Mouse (Mus musculus) heart, embryonic 16.5 days (tissue): ENCODE measurements around the gene Kalrn. TPM values are rescaled to one million over a fixed set of nuclear protein-coding genes. Genes with fewer than 3 reads are reported as not detected.
"Not testable (repeated sequence)": the region's sequence is repeated elsewhere in the genome, so short reads cannot be mapped to it uniquely, and the experiment has no call there.

ENCODE experiments used
- ATAC-seq: fragments of 200-750 bp; cut with Nextera tagmentation; replicated peaks from 2 replicates; pipeline ENCODE4 v1.8.0; 2017; ENCODE audit warnings: moderate number of reproducible peaks; ENCODE audit not compliant: insufficient read depth, low FRiP score; ENCODE audit errors: extremely low read depth
- H3K27ac ChIP-seq: fragments of 300-500 bp; sonication (generic); 2 replicates; pipeline ENCODE4 v1.5.1; 2014; ENCODE audit warnings: mild to moderate bottlenecking, low read length, control low read depth, moderate library complexity
- H3K27me3 ChIP-seq: fragments of 300-500 bp; sonication (generic); 2 replicates; pipeline ENCODE4 v1.6.1; 2014; ENCODE audit warnings: low read length, mixed read lengths; ENCODE audit not compliant: control insufficient read depth, insufficient read depth
- H3K36me3 ChIP-seq: fragments of 300-500 bp; sonication (generic); 2 replicates; pipeline ENCODE4 v1.6.1; 2014; ENCODE audit not compliant: control insufficient read depth, insufficient read depth
- H3K4me1 ChIP-seq: fragments of 300-500 bp; sonication (generic); 2 replicates; pipeline ENCODE4 v1.6.1; 2014; ENCODE audit warnings: low read length, mixed read lengths; ENCODE audit not compliant: control insufficient read depth, insufficient read depth
- H3K4me2 ChIP-seq: fragments of 300-500 bp; sonication (generic); 2 replicates; pipeline ENCODE4 v1.6.1; 2014; ENCODE audit warnings: low read depth, mild to moderate bottlenecking, control low read depth, low read length
- H3K4me3 ChIP-seq: fragments of 300-500 bp; sonication (generic); 2 replicates; pipeline ENCODE4 v1.5.1; 2014; ENCODE audit warnings: mild to moderate bottlenecking, control low read depth, low read length
- H3K9ac ChIP-seq: fragments of 300-500 bp; sonication (generic); 2 replicates; pipeline ENCODE4 v1.6.1; 2014; ENCODE audit warnings: low read length, control low read depth
- H3K9me3 ChIP-seq: fragments of 300-500 bp; sonication (generic); replicated peaks from 2 replicates; pipeline ENCODE4 v1.6.1; 2016; ENCODE audit warnings: low read length; ENCODE audit not compliant: control insufficient read depth
- WGBS: fragments of 180-500 bp; shearing (Covaris S2); extraction: QIAGEN DNeasy Blood & Tissue Kit; methylation state at CpG from one replicate; pipeline ENCODE4 v1.1.7; 2014; 5-methylcytosine and 5-hydroxymethylcytosine counted together
- polyA plus RNA-seq: library from polyadenylated mRNA; unstranded; fragments of >200 nt; fragmentation: Nextera tagmentation; extraction: Ambion mirVana; gene quantifications from 2 replicates; pipeline ENCODE4 v1.2.1, GENCODE M21; 2015

Kalrn gene
- polyA plus RNA-seq, 1 experiment from 2014 or later, result 30.2 TPM

- Histone ChIP-seq H3K9ac (no peak overlapping the region), H3K4me2 (no peak overlapping the region), H3K36me3 (no peaks in the 10 kb centered on the region), H3K9me3 (no peaks in the 10 kb centered on the region), H3K4me1 (no peaks in the 10 kb centered on the region), H3K27ac (no peak overlapping the region), H3K27me3 (no peaks in the 10 kb centered on the region), H3K4me3 (no peak overlapping the region)
- no peak for ATAC-seq
- 75% methylated on average over 4 of the region's 4 CpGs for WGBS
These were observed 267.7 kb downstream of the Kalrn start for GRCm38 (mm10) chr16:34305586-34305985.

- 46% methylated on average over 4 of the region's 4 CpGs for WGBS
- H3K27ac ChIP-seq, H3K4me1 ChIP-seq, ATAC-seq, H3K4me3 ChIP-seq, H3K9me3 ChIP-seq, H3K27me3 ChIP-seq, H3K4me2 ChIP-seq, H3K36me3 ChIP-seq, H3K9ac ChIP-seq: not testable (repeated sequence)
These were observed 269.5 kb downstream of the Kalrn start for GRCm38 (mm10) chr16:34303818-34304217.

- Histone ChIP-seq H3K27ac (no peak overlapping the region), H3K9ac (no peak overlapping the region), H3K36me3 (no peaks in the 10 kb centered on the region), H3K9me3 (no peaks in the 10 kb centered on the region), H3K27me3 (no peaks in the 10 kb centered on the region), H3K4me3 (no peak overlapping the region), H3K4me1 (no peaks in the 10 kb centered on the region), H3K4me2 (no peak overlapping the region)
- 88% methylated on average over 1 of the region's 1 CpGs for WGBS
- no peak for ATAC-seq
These were observed 270.8 kb downstream of the Kalrn start for GRCm38 (mm10) chr16:34302503-34302902.

GRCm38 (mm10) chr16:34302063-34302462, 271.3 kb downstream of the Kalrn start:
- H3K27me3 ChIP-seq, result no peaks in the 10 kb centered on the region
- H3K4me3 ChIP-seq, result no peak overlapping the region
- no peaks in the 10 kb centered on the region for H3K9me3 ChIP-seq
- H3K36me3 ChIP-seq, result no peaks in the 10 kb centered on the region
- H3K27ac ChIP-seq, result no peak overlapping the region
- no peak overlapping the region for H3K9ac ChIP-seq
- WGBS, result 91% methylated on average over 1 of the region's 1 CpGs
- ATAC-seq, result no peak
- no peak overlapping the region for H3K4me2 ChIP-seq
- no peaks in the 10 kb centered on the region for H3K4me1 ChIP-seq

- H3K4me3 ChIP-seq, result no peak overlapping the region
- H3K9ac ChIP-seq, result no peak overlapping the region
- H3K36me3 ChIP-seq, result no peaks in the 10 kb centered on the region
- H3K9me3 ChIP-seq, result no peaks in the 10 kb centered on the region
- H3K4me1 ChIP-seq, result no peaks in the 10 kb centered on the region
- no peaks in the 10 kb centered on the region for H3K27me3 ChIP-seq
- no peak overlapping the region for H3K4me2 ChIP-seq
- ATAC-seq, result no peak
- WGBS, result 81% methylated on average over 2 of the region's 2 CpGs
- H3K27ac ChIP-seq, result no peak overlapping the region
These were observed 274.1 kb downstream of the Kalrn start for GRCm38 (mm10) chr16:34299226-34299625.

- H3K27ac ChIP-seq, result no peak overlapping the region
- ATAC-seq, result no peak
These were observed 275.2 kb downstream of the Kalrn start for GRCm38 (mm10) chr16:34297911-34298682.

GRCm38 (mm10) chr16:34294568-34294967, 278.8 kb downstream of the Kalrn start:
- no peaks in the 10 kb centered on the region for H3K36me3 ChIP-seq
- H3K9me3 ChIP-seq, result no peaks in the 10 kb centered on the region
- WGBS, result 79% methylated on average over 6 of the region's 6 CpGs
- H3K9ac ChIP-seq, result no peak overlapping the region
- no peaks in the 10 kb centered on the region for H3K27me3 ChIP-seq
- H3K4me3 ChIP-seq, result no peak overlapping the region
- H3K4me2 ChIP-seq, result no peak overlapping the region
- H3K4me1 ChIP-seq, result no peaks in the 10 kb centered on the region
- ATAC-seq, result no peak
- H3K27ac ChIP-seq, result no peak overlapping the region

More at GRCm38 (mm10) chr16:34297911-34298682, 275.2 kb downstream of the Kalrn start:
- no peaks in the 10 kb centered on the region for H3K27me3 ChIP-seq
- WGBS, result 86% methylated on average over 5 of the region's 5 CpGs
- no peaks in the 10 kb centered on the region for H3K36me3 ChIP-seq
- H3K9me3 ChIP-seq, result no peaks in the 10 kb centered on the region
- no peak overlapping the region for H3K4me3 ChIP-seq
- H3K4me2 ChIP-seq, result no peak overlapping the region
- H3K9ac ChIP-seq, result no peak overlapping the region
- H3K4me1 ChIP-seq, result no peaks in the 10 kb centered on the region

GRCm38 (mm10) chr16:34293675-34294074, 279.7 kb downstream of the Kalrn start:
- no peak overlapping the region for H3K4me3 ChIP-seq
- no peak overlapping the region for H3K27ac ChIP-seq
- WGBS, result 77% methylated on average over 2 of the region's 2 CpGs
- H3K9me3 ChIP-seq, result no peaks in the 10 kb centered on the region
- no peak overlapping the region for H3K4me2 ChIP-seq
- no peaks in the 10 kb centered on the region for H3K36me3 ChIP-seq
- H3K27me3 ChIP-seq, result no peaks in the 10 kb centered on the region
- ATAC-seq, result no peak
- 0 out of 2 replicates have a peak, but pooled peaks cover 3% of the 10 kb centered on the region for H3K4me1 ChIP-seq
- no peak overlapping the region for H3K9ac ChIP-seq

- no peak overlapping the region for H3K27ac ChIP-seq
- no peaks in the 10 kb centered on the region for H3K9me3 ChIP-seq
- peak; percentile 45; the same call in 1 of the 2 replicates for ATAC-seq
- no peaks in the 10 kb centered on the region for H3K27me3 ChIP-seq
- WGBS, result 35% methylated on average over 7 of the region's 7 CpGs
- H3K4me2 ChIP-seq, result no peak overlapping the region
- peaks cover 7% of the 10 kb centered on the region; the same call in 1 of the 2 replicates for H3K4me1 ChIP-seq
- no peaks in the 10 kb centered on the region for H3K36me3 ChIP-seq
- H3K4me3 ChIP-seq, result no peak overlapping the region
- no peak overlapping the region for H3K9ac ChIP-seq
These were observed 283.7 kb downstream of the Kalrn start for GRCm38 (mm10) chr16:34289583-34289982.
